Mouse (Mus musculus) forebrain, embryonic 12.5 days (tissue): ENCODE measurements at regions not wholly inside any gene's neighbourhood (a gene's known extent, or its start where the extent isn't known, plus 50 kb on each side); places are given as distances from the start of the nearest gene placed in this dataset.
"Not testable (repeated sequence)": the region's sequence is repeated elsewhere in the genome, so short reads cannot be mapped to it uniquely, and the experiment has no call there.

Experiments
- ATAC-seq: fragments of 200-750 bp; cut with Nextera tagmentation; 2 replicates; pipeline ENCODE4 v1.8.0; 2017; ENCODE audit warnings: moderate TSS enrichment; ENCODE audit not compliant: low FRiP score
- H3K27ac ChIP-seq: fragments of 300-500 bp; sonication (generic); 2 replicates; pipeline ENCODE4 v1.5.1; 2016; ENCODE audit warnings: mild to moderate bottlenecking
- H3K27me3 ChIP-seq: fragments of 300-500 bp; sonication (generic); 2 replicates; pipeline ENCODE4 v1.6.1; 2016; ENCODE audit warnings: mild to moderate bottlenecking
- H3K36me3 ChIP-seq: fragments of 300-500 bp; sonication (generic); replicated peaks from 2 replicates; pipeline ENCODE4 v1.6.1; 2016; ENCODE audit warnings: mild to moderate bottlenecking
- H3K4me1 ChIP-seq: fragments of 300-500 bp; sonication (generic); 2 replicates; pipeline ENCODE4 v1.6.1; 2016
- H3K4me2 ChIP-seq: fragments of 300-500 bp; sonication (generic); 2 replicates; pipeline ENCODE4 v1.6.1; 2016; ENCODE audit warnings: mild to moderate bottlenecking, moderate library complexity
- H3K4me3 ChIP-seq: fragments of 300-500 bp; sonication (generic); replicated peaks from 2 replicates; pipeline ENCODE4 v1.5.1; 2016; ENCODE audit warnings: mild to moderate bottlenecking
- H3K9ac ChIP-seq: fragments of 300-500 bp; sonication (generic); 2 replicates; pipeline ENCODE4 v1.6.1; 2016; ENCODE audit warnings: mild to moderate bottlenecking
- H3K9me3 ChIP-seq: fragments of 300-500 bp; sonication (generic); 2 replicates; pipeline ENCODE4 v1.6.1; 2016
- WGBS: fragments of 180-500 bp; shearing (Covaris S2); methylation state at CpG from one replicate; pipeline ENCODE4 v1.1.7; 2016; 5-methylcytosine and 5-hydroxymethylcytosine counted together

- Histone ChIP-seq H3K27me3 (0 out of 2 replicates have a peak, but pooled peaks cover 4% of the 10 kb centered on the region), H3K4me1 (peaks cover 5% of the 10 kb centered on the region), H3K9ac (no peak overlapping the region), H3K27ac (no peak overlapping the region), H3K4me2 (no peak overlapping the region), H3K4me3 (no peak overlapping the region), H3K9me3 (no peaks in the 10 kb centered on the region), H3K36me3 (no peaks in the 10 kb centered on the region)
- no peak for ATAC-seq
- WGBS = 96% methylated on average over 2 of the region's 2 CpGs
Observed at GRCm38 (mm10) chr12:71641486-71641885, 189.4 kb upstream of the Daam1 start.

GRCm38 (mm10) chr12:71642797-71643337 is 188.0 kb upstream of the Daam1 start:
- Histone ChIP-seq H3K4me2 (no peak overlapping the region), H3K4me1 (peaks cover 5% of the 10 kb centered on the region), H3K27ac (no peak overlapping the region), H3K27me3 (0 out of 2 replicates have a peak, but pooled peaks cover 4% of the 10 kb centered on the region), H3K9ac (no peak overlapping the region), H3K36me3 (no peaks in the 10 kb centered on the region), H3K9me3 (no peaks in the 10 kb centered on the region), H3K4me3 (no peak overlapping the region)
- ATAC-seq = no peak
- 84% methylated on average over 8 of the region's 8 CpGs for WGBS

- Histone ChIP-seq H3K9me3 (no peaks in the 10 kb centered on the region), H3K27me3 (no peaks in the 10 kb centered on the region), H3K36me3 (no peaks in the 10 kb centered on the region), H3K4me2 (no peak overlapping the region), H3K4me1 (no peaks in the 10 kb centered on the region), H3K9ac (no peak overlapping the region), H3K4me3 (no peak overlapping the region), H3K27ac (no peak overlapping the region)
- 84% methylated on average over 2 of the region's 2 CpGs for WGBS
- no peak for ATAC-seq
Observed at GRCm38 (mm10) chr12:71651251-71651650, 179.6 kb upstream of the Daam1 start.

- no peak for ATAC-seq
- no peak overlapping the region for H3K27ac ChIP-seq
- H3K9ac ChIP-seq = no peak overlapping the region
- H3K4me2 ChIP-seq = no peak overlapping the region
- WGBS = 86% methylated on average over 10 of the region's 10 CpGs
- no peaks in the 10 kb centered on the region for H3K4me1 ChIP-seq
- no peak overlapping the region for H3K4me3 ChIP-seq
- H3K9me3 ChIP-seq = no peaks in the 10 kb centered on the region
- H3K36me3 ChIP-seq = no peaks in the 10 kb centered on the region
- no peaks in the 10 kb centered on the region for H3K27me3 ChIP-seq
Observed at GRCm38 (mm10) chr12:71693346-71694038, 137.4 kb upstream of the Daam1 start.

- no peak for ATAC-seq
- no peak overlapping the region for H3K4me3 ChIP-seq
- H3K36me3 ChIP-seq = no peaks in the 10 kb centered on the region
- no peaks in the 10 kb centered on the region for H3K4me1 ChIP-seq
- H3K27ac ChIP-seq = no peak overlapping the region
- H3K9ac ChIP-seq = no peak overlapping the region
- H3K9me3 ChIP-seq = 0 out of 2 replicates have a peak, but pooled peaks cover 5% of the 10 kb centered on the region
- no peaks in the 10 kb centered on the region for H3K27me3 ChIP-seq
- WGBS = 70% methylated on average over 2 of the region's 2 CpGs
- H3K4me2 ChIP-seq = no peak overlapping the region
Observed at GRCm38 (mm10) chr12:71701753-71702152, 129.1 kb upstream of the Daam1 start.

- ATAC-seq = no peak
- no peak overlapping the region for H3K9ac ChIP-seq
- H3K27ac ChIP-seq = no peak overlapping the region
- H3K27me3 ChIP-seq = no peaks in the 10 kb centered on the region
- H3K4me1 ChIP-seq = no peaks in the 10 kb centered on the region
- no peaks in the 10 kb centered on the region for H3K36me3 ChIP-seq
- no peak overlapping the region for H3K4me3 ChIP-seq
- no peak overlapping the region for H3K4me2 ChIP-seq
- 0 out of 2 replicates have a peak, but pooled peaks cover 5% of the 10 kb centered on the region for H3K9me3 ChIP-seq
- 92% methylated on average over 11 of the region's 11 CpGs for WGBS
Observed at GRCm38 (mm10) chr12:71702181-71702580, 128.7 kb upstream of the Daam1 start.

- no peaks in the 10 kb centered on the region for H3K4me1 ChIP-seq
- H3K9ac ChIP-seq = no peak overlapping the region
- ATAC-seq = no peak
- WGBS = 87% methylated on average over 13 of the region's 13 CpGs
- H3K4me2 ChIP-seq = no peak overlapping the region
- no peaks in the 10 kb centered on the region for H3K36me3 ChIP-seq
- no peak overlapping the region for H3K4me3 ChIP-seq
- H3K9me3 ChIP-seq = 0 out of 2 replicates have a peak, but pooled peaks cover 5% of the 10 kb centered on the region
- H3K27me3 ChIP-seq = no peaks in the 10 kb centered on the region
- no peak overlapping the region for H3K27ac ChIP-seq
Observed at GRCm38 (mm10) chr12:71703146-71703902, 127.6 kb upstream of the Daam1 start.

- Histone ChIP-seq H3K27ac (no peak overlapping the region), H3K9me3 (0 out of 2 replicates have a peak, but pooled peaks cover 2% of the 10 kb centered on the region), H3K4me3 (no peak overlapping the region), H3K9ac (no peak overlapping the region), H3K4me1 (no peaks in the 10 kb centered on the region), H3K36me3 (no peaks in the 10 kb centered on the region), H3K27me3 (no peaks in the 10 kb centered on the region), H3K4me2 (no peak overlapping the region)
- no peak for ATAC-seq
- 78% methylated on average over 6 of the region's 6 CpGs for WGBS
Observed at GRCm38 (mm10) chr12:71704431-71704830, 126.4 kb upstream of the Daam1 start.

GRCm38 (mm10) chr12:71707727-71708369 is 123.0 kb upstream of the Daam1 start:
- Histone ChIP-seq H3K36me3 (no peaks in the 10 kb centered on the region), H3K4me3 (no peak overlapping the region), H3K9ac (no peak overlapping the region), H3K4me2 (no peak overlapping the region), H3K4me1 (no peaks in the 10 kb centered on the region), H3K27ac (no peak overlapping the region), H3K9me3 (no peaks in the 10 kb centered on the region), H3K27me3 (no peaks in the 10 kb centered on the region)
- 30% methylated on average over 10 of the region's 10 CpGs for WGBS
- peak; percentile 46; the same call in 1 of the 2 replicates for ATAC-seq

- H3K4me3 ChIP-seq = no peak overlapping the region
- no peak overlapping the region for H3K9ac ChIP-seq
- WGBS = 74% methylated on average over 7 of the region's 7 CpGs
- H3K9me3 ChIP-seq = no peaks in the 10 kb centered on the region
- no peak for ATAC-seq
- H3K27ac ChIP-seq = no peak overlapping the region
- H3K27me3 ChIP-seq = no peaks in the 10 kb centered on the region
- no peak overlapping the region for H3K4me2 ChIP-seq
- no peaks in the 10 kb centered on the region for H3K4me1 ChIP-seq
- H3K36me3 ChIP-seq = no peaks in the 10 kb centered on the region
Observed at GRCm38 (mm10) chr12:71714606-71715005, 116.3 kb upstream of the Daam1 start.

- not testable (repeated sequence) for H3K9me3 ChIP-seq, H3K27ac ChIP-seq, H3K4me2 ChIP-seq, H3K4me3 ChIP-seq, H3K36me3 ChIP-seq, H3K4me1 ChIP-seq, H3K27me3 ChIP-seq, ATAC-seq, H3K9ac ChIP-seq
- WGBS = 78% methylated on average over 12 of the region's 12 CpGs
Observed at GRCm38 (mm10) chr12:71718412-71718811, 112.5 kb upstream of the Daam1 start.

GRCm38 (mm10) chr12:71718911-71719310 is 112.0 kb upstream of the Daam1 start:
- Histone ChIP-seq H3K9ac (no peak overlapping the region), H3K4me3 (no peak overlapping the region), H3K4me1 (no peaks in the 10 kb centered on the region), H3K9me3 (no peaks in the 10 kb centered on the region), H3K27me3 (no peaks in the 10 kb centered on the region), H3K4me2 (no peak overlapping the region), H3K27ac (no peak overlapping the region), H3K36me3 (no peaks in the 10 kb centered on the region)
- no peak for ATAC-seq
- WGBS = 80% methylated on average over 7 of the region's 7 CpGs
